Mouse (Mus musculus) layer of hippocampus, postnatal 36 days (tissue): ENCODE results near the gene Slc6a2. TPM values are rescaled to one million over a fixed set of nuclear protein-coding genes. Genes with fewer than 3 reads are reported as not detected.

Experiments
- DNase-seq, 2 experiments: peaks; one replicate each; pipeline ENCODE4 v3.0.0; 2022
- total RNA-seq, 2 experiments: library from RNA; stranded (reverse); gene quantifications; 2 replicates each; pipeline ENCODE4 v1.2.3; 2021

Slc6a2 gene
- total RNA-seq, result under 1 TPM in 1 of 2 experiments, not detected in 1; 0.18 TPM

DNA sequence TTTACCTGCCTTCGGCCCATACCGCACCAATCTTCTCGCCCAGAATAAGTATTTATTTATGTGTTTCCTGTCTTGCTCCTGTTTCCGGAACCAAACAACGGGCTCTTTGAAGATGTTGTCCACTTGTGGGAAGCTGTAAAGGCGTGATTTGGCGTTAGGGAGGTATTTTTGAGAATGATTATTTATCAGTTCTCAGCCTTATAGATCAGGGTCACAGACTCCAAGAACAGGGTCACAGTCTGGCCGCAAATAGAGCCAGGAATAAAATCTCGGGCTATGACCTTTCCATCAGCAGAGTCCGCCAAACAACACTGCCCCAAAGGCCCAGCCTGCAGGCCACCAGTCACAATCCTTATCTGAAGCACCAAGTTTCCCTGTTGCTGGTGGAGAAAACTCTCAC, at the start of gene Slc6a2:
Slc6a2 (plus strand) TSS at position 301 of the 400 bp plus-strand sequence.
- DNase-seq, result no peak

DNA sequence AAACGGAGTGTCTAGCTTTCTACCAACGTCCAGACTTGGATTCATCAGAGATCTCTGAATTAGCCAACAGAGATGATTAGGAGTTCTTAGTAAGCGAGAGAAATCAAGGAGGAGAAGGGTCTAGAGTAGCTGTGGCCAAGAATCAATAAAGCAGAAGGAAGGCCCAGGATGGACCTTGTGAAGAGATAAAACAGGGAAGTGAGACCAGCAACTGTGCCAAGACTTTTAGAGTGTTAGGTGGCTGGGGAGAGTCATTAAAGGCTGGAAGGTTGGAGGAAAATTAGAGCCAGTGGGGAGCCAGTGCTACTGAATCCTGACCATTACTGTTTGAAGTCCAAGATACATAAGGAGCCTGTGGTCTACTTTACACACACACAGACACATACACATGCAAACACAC, 48.4 kb upstream of the Slc6a2 start:
- DNase-seq, result no peak

DNA sequence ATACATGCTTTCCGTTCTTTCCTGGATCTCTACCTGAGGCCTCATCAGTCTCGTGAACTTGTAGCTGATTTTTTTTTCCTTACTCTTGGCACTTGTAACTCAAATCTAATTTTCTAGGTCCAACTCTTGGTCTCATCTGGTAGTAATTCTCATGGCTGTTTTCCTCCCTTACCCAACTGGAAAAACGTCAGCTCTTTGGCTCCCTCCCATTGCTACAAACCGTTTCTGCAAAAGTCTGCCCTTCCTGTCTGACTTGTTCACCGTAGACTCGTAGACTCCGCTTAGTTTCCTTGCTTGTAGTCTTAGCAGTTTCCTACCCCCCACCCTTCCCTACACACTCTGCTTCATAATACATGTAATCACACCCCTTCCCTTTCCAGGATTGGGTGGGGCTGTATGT, 46.5 kb upstream of the Slc6a2 start:
- no peak for DNase-seq

DNA sequence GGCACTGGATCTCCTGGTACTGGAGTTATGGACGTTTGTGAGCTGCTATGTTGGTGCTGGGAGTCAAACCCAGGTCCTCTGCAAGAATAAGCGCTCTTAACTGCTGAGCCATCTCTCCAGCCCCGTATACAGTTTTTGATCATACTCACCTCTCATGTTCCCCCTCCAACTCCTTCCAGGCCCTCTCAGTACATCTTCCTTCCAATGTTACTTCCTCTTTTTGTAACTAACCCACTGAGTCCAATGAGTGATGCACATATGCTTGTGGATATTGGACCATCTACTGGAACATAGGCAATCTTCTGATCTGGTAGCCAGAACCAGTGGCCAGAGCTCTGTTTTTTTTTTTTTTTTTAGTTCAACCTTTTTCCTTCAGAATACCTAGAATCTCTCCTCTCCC, 43.8 kb upstream of the Slc6a2 start:
- DNase-seq, result no peak

DNA sequence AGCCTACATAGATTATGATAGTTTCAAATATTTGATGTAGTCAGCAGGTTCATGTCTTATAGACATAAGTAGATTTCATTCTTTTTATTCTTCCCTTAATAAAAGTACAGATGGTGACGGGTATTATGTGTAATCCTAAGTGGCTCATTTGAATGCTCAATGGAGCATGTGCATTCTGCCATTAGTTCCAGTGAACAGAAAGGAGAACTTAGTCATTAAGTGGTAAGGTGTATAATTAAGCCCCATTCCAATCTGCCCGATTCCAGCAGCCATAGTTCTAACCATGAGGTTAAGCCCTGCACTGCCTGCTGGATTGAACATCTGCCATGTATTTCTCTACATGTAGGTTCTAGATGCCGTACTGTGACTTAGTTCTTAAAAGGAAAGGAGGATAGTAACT, 38.1 kb upstream of the Slc6a2 start:
- DNase-seq, result no peak

GRCm38 (mm10) chr8:92928986-92929385, 30.9 kb upstream of the Slc6a2 start:
- DNase-seq, result no peak

GRCm38 (mm10) chr8:92938056-92938455, 21.8 kb upstream of the Slc6a2 start:
- DNase-seq, result no peak

- no peak for DNase-seq
These were observed 10.8 kb upstream of the Slc6a2 start for GRCm38 (mm10) chr8:92949071-92949470.

DNA sequence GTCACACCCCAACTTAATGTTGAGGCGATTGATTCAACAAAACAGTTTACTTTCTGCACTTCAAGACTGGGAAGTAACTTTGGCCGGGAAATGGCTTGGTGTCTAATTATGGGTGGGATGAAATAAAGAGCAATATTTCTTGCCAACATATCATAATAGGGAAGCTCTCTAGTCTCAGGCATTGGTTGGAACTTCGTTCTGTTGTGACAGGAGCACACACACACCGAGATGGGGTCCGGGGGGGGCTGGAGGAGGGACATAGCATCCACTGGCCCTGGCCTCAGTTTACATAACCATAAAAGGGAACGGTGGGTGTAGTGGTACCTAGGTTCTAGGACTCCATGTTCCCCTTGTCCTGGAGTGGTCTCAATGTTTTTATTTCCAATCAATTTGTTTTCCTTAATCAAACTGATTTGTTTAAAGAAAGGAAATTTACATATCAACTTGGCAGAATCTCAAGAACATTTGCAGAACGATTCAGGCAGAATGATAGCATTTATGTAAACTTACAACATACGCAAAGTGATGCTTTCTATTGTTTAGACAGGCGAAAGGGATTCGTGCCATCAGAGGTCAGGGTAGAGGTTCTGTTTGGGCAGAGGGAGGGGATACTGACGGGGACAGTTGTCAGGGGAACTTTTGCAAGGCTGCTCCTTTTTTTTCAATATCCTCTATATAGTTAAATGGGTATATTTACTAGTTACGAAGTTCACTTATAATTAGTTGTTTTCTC, 9.1 kb upstream of the Slc6a2 start:
- DNase-seq, result no peak

- DNase-seq, result no peak
These were observed 5.8 kb upstream of the Slc6a2 start for GRCm38 (mm10) chr8:92954044-92954443.

DNA sequence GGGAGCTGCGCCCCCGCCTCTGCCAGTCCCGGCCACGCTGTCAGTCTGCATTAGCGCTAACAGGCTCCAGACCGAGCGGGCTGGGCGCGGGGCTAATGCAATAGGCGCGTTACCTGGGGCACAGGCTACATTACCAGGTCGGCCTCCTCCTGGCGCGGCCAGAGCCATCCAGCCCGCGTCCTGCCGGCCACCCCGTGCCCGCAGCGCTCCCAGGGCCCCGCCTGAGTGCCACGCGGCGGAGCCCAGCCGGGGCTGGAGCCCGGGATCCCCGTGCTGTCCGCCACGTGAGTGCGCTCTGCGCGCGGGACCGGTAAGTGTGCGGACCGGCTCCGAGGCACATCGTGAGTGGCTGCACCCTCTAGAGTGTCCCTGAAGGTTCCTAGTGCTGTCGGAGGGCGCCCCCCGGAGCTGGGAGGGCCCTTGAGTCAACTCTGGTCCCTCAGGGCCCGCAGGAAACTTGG, 602 bp downstream of the Slc6a2 start:
- DNase-seq, result no peak

DNA sequence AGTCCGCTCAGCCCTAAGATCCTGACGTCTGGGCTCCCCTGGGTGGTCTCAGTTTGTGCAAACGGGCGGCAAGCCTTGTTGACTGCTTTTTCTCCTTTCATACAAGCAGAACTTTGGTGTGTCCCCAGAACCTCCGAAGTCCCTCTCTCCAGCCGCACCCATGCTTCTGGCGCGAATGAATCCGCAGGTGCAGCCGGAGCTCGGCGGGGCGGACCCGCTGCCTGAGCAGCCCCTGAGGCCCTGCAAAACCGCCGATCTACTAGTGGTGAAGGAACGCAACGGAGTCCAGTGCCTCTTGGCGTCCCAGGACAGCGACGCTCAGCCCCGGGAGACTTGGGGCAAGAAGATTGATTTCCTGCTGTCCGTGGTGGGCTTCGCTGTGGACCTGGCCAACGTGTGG, 1.2 kb downstream of the Slc6a2 start:
- DNase-seq, result no peak

DNA sequence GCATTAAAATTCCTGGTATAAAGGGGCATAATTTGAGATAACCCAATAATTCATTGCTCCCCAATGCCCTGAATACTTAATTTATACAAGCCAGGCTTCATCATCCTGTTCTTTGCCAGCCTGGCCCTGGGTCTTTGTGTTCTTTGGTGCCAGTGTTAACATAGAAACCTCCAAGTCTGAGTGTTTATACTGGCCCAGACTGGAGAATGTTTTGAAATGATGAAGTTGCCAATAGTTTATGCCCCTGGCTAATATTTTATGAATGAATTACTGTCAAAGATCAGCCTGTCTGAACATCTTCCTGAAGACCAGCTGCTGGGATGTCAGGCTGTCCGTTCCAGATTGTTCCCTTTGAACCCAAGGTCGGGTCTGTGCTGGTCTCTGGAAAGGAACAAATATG, 4.7 kb downstream of the Slc6a2 start:
- DNase-seq, result no peak

DNA sequence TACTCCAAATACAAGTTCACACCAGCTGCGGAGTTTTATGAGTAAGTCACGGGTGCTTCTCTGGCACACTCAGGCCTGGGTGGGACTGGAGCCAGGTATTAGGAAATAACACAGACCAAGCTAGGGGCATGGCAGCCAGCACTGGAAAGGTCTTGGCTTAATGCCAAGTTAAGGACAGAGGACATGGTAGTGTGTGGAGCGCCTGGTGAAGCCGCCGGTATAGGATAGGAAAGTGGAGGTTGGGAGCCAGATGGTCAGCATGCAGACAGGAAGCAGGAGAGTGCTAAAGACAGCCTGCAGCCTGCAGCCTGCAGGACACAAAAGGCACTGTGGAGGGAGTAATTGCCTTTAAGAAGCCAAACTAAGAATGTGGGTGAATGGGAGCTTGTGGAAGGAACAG, 13.1 kb downstream of the Slc6a2 start:
- DNase-seq, result no peak

- DNase-seq, result no peak
These were observed 16.8 kb downstream of the Slc6a2 start for GRCm38 (mm10) chr8:92976656-92977055.

DNA sequence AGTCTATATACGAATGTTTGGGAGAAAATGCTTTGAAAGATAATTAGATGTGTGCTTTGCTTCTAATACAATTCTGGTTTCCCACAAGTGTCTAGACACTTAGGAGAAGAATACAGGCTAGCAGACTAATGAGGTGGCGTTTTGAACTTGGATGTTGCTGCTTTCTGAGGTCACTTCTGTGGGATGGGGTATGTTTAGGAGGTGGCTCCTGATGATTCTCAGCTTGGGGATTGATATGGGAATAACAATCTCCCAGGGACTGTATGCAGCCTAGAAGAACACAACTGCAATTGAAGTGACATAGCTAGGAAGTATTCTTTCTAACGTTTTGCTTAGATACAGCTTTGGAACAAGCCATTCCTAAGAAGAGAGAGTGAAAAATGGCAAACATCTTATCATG, 22.6 kb downstream of the Slc6a2 start:
- DNase-seq, result no peak

GRCm38 (mm10) chr8:92984376-92984775, 24.5 kb downstream of the Slc6a2 start:
- DNase-seq, result no peak

GRCm38 (mm10) chr8:92996840-92997239, 37.0 kb downstream of the Slc6a2 start:
- peak; percentile 34 to 38 for DNase-seq

- DNase-seq, result peak in 1 of 2 experiments; percentile 31
These were observed 38.7 kb downstream of the Slc6a2 start for GRCm38 (mm10) chr8:92998600-92998999.

GRCm38 (mm10) chr8:93010286-93010685, 50.4 kb downstream of the Slc6a2 start:
- DNase-seq, result no peak

DNA sequence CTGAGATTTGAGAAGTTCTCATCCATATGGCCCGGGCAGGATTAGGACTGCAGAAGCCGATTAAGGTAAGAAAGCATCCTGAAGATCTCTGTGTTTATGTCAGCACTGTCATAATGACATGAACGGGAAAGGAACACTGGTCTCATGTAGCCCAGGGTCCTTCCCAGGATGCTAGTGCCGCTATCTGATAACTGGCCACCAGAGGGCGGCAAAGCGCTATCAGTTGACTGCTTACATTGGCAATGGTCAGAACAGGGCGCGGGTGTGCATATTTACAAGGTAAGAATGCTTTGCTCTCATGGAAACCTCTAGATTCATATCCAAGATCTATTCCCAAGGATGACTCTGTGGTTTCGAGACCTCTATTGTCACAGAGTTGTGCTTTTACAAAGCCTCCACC, 51.6 kb downstream of the Slc6a2 start:
- peak; percentile 74 to 82 for DNase-seq

DNA sequence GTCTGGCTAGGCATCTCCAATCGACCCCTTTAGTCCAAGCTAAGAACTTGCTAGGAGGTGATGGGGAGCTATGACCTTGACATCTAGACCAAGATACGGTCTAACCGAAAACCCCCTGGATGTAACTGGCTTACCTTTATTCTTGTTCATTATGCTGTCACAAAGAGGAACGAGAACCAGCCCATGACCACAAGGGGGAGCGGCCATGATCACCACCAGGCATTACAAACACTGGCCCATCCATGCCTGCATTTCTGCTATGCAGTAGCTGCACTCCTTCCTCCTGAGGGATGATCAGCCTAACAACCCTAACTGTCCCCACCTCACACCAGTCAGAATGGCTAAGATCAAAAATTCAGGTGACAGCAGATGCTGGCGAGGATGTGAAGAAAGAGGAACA, 52.3 kb downstream of the Slc6a2 start:
- no peak for DNase-seq

GRCm38 (mm10) chr8:93014300-93014699, 54.4 kb downstream of the Slc6a2 start:
- no peak for DNase-seq

- DNase-seq, result no peak
These were observed 61.9 kb downstream of the Slc6a2 start for GRCm38 (mm10) chr8:93021738-93022137.

- no peak for DNase-seq
These were observed 70.8 kb downstream of the Slc6a2 start for GRCm38 (mm10) chr8:93030664-93031063.
